Mouse (Mus musculus): Measurements from ENCODE around the gene Cd81.
A peak's percentile ranks its signal among the peaks of the same experiment; 100 is the strongest.

- 0 out of 2 replicates have a peak, but pooled peaks have one; percentile 59 for TF ChIP-seq POLR2A (IDR thresholded peaks at IDR 0.05; ENCODE audit: extremely low read depth, insufficient read depth, low read length)
- no peak for TF ChIP-seq CTCF (IDR thresholded peaks at IDR 0.05; ENCODE audit: low read depth, low read length)
Measured at GRCm38 (mm10) chr7:143068882-143069591, 16.5 kb downstream of the Cd81 start, which contains the start of gene Tssc4.

All from liver, adult 2 months (tissue).